Mouse (Mus musculus): Measurements from ENCODE around the gene Ubtfl1. TPM values are rescaled to one million over a fixed set of nuclear protein-coding genes. Genes with fewer than 3 reads are reported as not detected.

Ubtfl1 gene
- polyA plus RNA-seq (2017; shearing (Covaris generic)): 0.30 TPM

GRCm38 (mm10) chr9:18404118-18404517 is at the start of gene Ubtfl1:
Gene Ubtfl1 (plus strand): TSS chr9:18404418.

GRCm38 (mm10) chr9:18402895-18403294 is 1.3 kb upstream of the Ubtfl1 start, which contains the start of gene Naalad2:
Gene Naalad2 (minus strand): TSS chr9:18402995.

DNA sequence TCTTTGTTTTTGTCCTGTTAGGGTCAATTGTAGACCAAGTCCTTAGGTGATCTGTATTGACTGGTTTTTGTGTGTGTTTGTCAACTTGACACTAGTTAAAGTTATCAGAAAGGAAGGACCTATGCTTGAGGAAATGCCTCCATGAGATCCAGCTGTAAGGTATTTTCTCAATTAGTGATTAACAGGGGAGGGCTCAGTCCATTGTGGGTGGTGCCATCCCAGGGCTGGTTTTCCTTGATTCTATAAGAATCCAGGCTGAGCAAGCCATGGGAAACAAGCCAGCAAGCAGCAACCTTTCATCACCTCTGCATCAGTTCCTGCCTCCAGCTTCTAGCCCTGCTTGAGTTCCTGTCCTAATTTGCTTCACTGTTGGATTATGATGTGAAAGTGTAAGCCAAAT is 26.1 kb downstream of the Ubtfl1 start, which contains the start of gene Mbd3l2:
Mbd3l2 (plus strand) TSS at position 301 of the 400 bp plus-strand sequence.

Other genes with a start within 250 kb of the Ubtfl1 start
- gene Chordc1, start 112.3 kb upstream of the Ubtfl1 start, polyA plus RNA-seq (2017; shearing (Covaris generic)): 138 TPM
- 0.20 TPM for gene Naalad2, start 1.4 kb upstream of the Ubtfl1 start, polyA plus RNA-seq (2017; shearing (Covaris generic))
- not detected for gene Mbd3l2, start 26.2 kb downstream of the Ubtfl1 start, polyA plus RNA-seq (2017; shearing (Covaris generic))
- 1.2 TPM for gene Zfp558, start 73.8 kb downstream of the Ubtfl1 start, polyA plus RNA-seq (2017; shearing (Covaris generic))
- gene Mbd3l1, start 73.9 kb downstream of the Ubtfl1 start, polyA plus RNA-seq (2017; shearing (Covaris generic)): not detected

Data from naive thymus-derived CD4-positive, alpha-beta T cell, adult 5 months (primary cell).